Mouse (Mus musculus) megakaryocyte, embryonic 14.5 days (primary cell): ENCODE results near the gene Gm4553. TPM values are rescaled to one million over a fixed set of nuclear protein-coding genes. Genes with fewer than 3 reads are reported as not detected.
"Not testable (repeated sequence)": the region's sequence is repeated elsewhere in the genome, so short reads cannot be mapped to it uniquely, and the experiment has no call there.

Experiments
- H3K27me3 ChIP-seq: replicated peaks from 2 replicates; pipeline ENCODE3; 2012; ENCODE audit warnings: inconsistent platforms
- H3K36me3 ChIP-seq: replicated peaks from 2 replicates; pipeline ENCODE3; 2012; ENCODE audit warnings: low read length, inconsistent platforms, mixed read lengths
- H3K4me1 ChIP-seq: 2 replicates; pipeline ENCODE4 v1.6.1; 2012; ENCODE audit warnings: inconsistent platforms
- H3K4me3 ChIP-seq: replicated peaks from 2 replicates; pipeline ENCODE3; 2012; ENCODE audit warnings: moderate library complexity, mild to moderate bottlenecking, inconsistent platforms
- H3K9me3 ChIP-seq: 2 replicates; pipeline ENCODE4 v1.6.1; 2012; ENCODE audit warnings: inconsistent platforms
- FLI1 ChIP-seq: IDR thresholded peaks from 2 replicates; pipeline ENCODE4 v1.6.1; 2012; ENCODE audit warnings: low read length, inconsistent platforms, mixed read lengths
- GATA1 ChIP-seq: IDR thresholded peaks from 3 replicates; pipeline ENCODE4 v1.6.1; 2012; ENCODE audit warnings: mixed read lengths, low read length, inconsistent platforms, borderline replicate concordance
- polyA plus RNA-seq: library from polyadenylated mRNA; stranded (reverse); fragments of >175 nt; gene quantifications from 2 replicates; pipeline ENCODE4 v1.2.3, GENCODE M21; 2012; ENCODE audit warnings: low replicate concordance; ENCODE audit not compliant: insufficient read depth

Gm4553 gene
- polyA plus RNA-seq, result not detected in 2 replicates

DNA sequence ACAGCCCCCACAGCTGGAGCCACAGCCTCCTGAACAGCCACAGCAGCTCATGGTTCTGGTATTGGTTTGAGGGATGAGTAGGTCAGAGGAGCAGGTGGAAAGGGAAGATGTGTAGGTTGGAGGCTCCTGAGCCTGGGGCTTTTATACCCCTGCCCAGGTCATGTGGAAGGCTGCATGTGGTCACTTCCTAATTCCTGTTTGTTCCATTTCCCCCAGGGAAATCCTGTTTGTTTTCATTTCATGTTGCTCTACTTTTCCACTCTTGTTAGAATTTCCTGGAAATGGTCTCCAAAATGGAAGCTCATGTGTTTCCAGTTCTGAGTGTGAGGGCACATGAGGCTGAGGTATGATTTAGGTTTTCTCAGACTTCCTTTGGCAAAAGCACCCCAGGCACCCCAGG, at the start of gene Gm4553:
Gm4553 (minus strand) TSS at position 101 of the 400 bp plus-strand sequence.
- peaks cover 28% of the 10 kb centered on the region for H3K27me3 ChIP-seq

DNA sequence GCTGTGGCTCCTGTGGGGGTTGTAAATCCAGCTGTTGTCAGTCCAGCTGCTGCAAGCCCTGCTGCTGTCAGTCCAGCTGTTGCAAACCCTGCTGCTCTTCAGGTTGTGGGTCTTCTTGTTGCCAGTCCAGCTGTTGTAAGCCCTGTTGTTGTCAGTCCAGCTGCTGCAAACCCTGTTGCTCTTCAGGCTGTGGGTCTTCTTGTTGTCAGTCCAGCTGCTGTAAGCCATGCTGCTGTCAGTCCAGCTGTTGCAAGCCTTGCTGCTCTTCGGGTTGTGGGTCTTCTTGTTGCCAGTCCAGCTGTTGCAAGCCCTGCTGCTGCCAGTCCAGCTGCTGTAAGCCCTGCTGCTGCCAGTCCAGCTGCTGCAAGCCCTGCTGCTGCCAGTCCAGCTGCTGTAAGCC, 46.6 kb upstream of the Gm4553 start:
- not testable (repeated sequence) for H3K9me3 ChIP-seq, H3K36me3 ChIP-seq, H3K4me1 ChIP-seq, H3K4me3 ChIP-seq
- peaks cover 34% of the 10 kb centered on the region for H3K27me3 ChIP-seq

More for the DNA sequence above, at the start of gene Gm4553:
- H3K4me3 ChIP-seq, H3K36me3 ChIP-seq, H3K9me3 ChIP-seq, H3K4me1 ChIP-seq: not testable (repeated sequence)

DNA sequence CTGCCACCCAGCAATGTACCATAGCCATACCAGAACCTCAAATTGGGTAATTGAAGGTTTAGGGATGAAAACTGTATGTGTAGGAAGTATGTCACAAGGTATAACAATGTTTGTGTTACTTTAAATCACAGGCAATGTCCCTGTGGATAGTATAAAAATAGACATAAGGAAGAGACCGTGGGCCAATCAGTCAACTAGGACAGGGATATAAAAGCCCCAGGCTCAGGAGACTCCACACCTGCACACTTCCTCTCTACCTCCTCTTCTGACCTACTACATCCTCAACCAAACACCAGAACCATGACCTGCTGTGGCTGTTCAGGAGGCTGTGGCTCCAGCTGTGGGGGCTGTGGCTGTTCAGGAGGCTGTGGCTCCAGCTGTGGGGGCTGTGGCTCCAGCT, 46.0 kb upstream of the Gm4553 start, which contains the start of gene Gm7579:
Gm7579 (plus strand) TSS at position 301 of the 400 bp plus-strand sequence.
- TF ChIP-seq GATA1, result no peak
- TF ChIP-seq FLI1, result no peak
- Histone ChIP-seq H3K4me3 (no peak within 1 kb of the TSS), H3K9me3 (no peaks in the 10 kb centered on the region), H3K36me3 (no peaks in the 10 kb centered on the region), H3K27me3 (peaks cover 34% of the 10 kb centered on the region), H3K4me1 (no peaks in the 10 kb centered on the region)

DNA sequence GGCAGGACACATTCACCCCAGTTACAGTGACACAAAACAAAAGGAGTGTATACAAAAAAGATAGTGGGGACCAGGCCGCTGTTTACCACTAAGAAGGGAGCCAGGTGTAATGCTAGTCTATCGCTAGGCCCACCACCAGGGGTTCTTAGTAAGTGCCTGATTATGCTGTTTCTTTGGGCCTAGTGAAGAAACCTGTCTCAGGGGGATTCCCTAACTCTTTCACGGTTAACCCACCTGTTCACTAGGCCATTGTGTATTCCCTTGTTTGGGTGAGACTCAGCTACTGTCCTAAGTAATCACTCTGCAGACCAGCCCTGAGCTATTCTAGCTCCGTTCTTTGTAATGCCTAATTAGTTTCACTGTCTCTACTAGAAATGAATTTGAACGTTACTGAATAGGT, 41.4 kb upstream of the Gm4553 start:
- H3K4me1 ChIP-seq, H3K36me3 ChIP-seq, H3K9me3 ChIP-seq, H3K4me3 ChIP-seq: not testable (repeated sequence)
- peaks cover 38% of the 10 kb centered on the region for H3K27me3 ChIP-seq

DNA sequence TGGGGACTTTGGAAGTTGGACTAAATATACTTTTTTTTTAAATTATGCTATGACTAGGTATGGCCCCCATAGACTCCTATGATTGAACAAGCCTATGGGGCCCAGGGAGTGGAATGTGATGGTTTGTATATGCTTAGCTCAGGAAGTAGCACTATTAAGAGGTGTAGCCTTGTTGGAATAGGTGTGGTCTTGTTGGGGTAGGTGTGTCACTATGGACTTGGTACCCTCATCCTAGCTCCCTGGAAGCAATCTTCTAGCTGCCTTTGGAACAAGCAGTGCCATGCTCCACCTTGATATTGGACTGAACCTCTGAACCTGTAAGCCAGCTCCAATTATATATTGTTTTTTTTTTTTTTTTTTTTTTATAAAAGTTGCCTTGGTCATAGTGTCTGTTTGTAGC, 39.9 kb upstream of the Gm4553 start:
- TF ChIP-seq GATA1 (no peak), FLI1 (no peak)
- Histone ChIP-seq H3K9me3 (peaks cover 11% of the 10 kb centered on the region), H3K4me1 (no peaks in the 10 kb centered on the region), H3K36me3 (no peaks in the 10 kb centered on the region), H3K4me3 (no peak overlapping the region), H3K27me3 (peaks cover 39% of the 10 kb centered on the region)

DNA sequence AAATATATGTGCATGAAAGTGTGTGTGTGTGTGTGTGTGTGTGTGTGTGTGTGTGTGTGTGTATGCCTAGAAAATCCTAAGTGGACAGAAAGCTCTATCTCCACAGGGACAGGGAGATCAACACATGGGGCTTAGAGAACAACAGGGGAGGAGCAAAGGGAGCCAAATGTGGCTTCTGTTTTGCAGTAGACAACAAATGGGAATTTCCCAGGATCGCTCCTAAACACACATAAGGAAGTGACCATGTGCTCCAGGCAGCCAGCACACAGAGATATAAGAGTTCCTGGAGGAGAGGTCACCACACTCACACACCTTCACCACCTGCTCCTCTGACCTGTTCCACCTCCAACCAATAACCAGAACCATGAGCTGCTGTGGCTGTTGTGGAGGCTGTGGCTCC, 35.5 kb upstream of the Gm4553 start, which contains the start of gene Krtap5-3:
Krtap5-3 (plus strand) TSS at position 301 of the 400 bp plus-strand sequence.
- Histone ChIP-seq H3K27me3 (peaks cover 32% of the 10 kb centered on the region), H3K9me3 (peaks cover 20% of the 10 kb centered on the region), H3K4me1 (no peaks in the 10 kb centered on the region), H3K36me3 (no peaks in the 10 kb centered on the region), H3K4me3 (no peak within 1 kb of the TSS)
- TF ChIP-seq FLI1 (no peak), GATA1 (no peak)

DNA sequence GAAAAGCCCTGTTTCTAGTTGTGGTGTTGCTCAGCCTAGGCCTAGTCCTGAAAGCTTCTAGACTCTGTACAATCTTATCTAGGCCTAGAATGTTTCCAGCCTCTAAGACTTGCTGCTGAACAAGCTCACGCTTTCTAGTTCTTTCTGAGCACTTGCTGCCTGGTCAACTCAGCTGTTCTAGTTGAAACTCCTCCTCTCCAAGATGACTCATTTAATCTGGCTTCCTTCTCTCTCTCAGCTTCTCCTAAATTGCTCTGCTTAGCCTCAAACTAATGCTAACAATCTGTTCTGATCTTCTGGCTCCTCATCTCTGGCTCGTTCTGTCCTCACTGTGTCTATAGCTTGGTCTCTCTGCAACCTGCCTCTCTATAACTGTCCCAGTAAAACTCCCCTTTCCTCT, 33.2 kb upstream of the Gm4553 start:
- H3K27me3 ChIP-seq, result peaks cover 23% of the 10 kb centered on the region
- no peaks in the 10 kb centered on the region for H3K4me1 ChIP-seq
- no peak for TF ChIP-seq FLI1
- no peak for TF ChIP-seq GATA1
- H3K36me3 ChIP-seq, result no peaks in the 10 kb centered on the region
- H3K9me3 ChIP-seq, result peaks cover 32% of the 10 kb centered on the region
- H3K4me3 ChIP-seq, result no peak overlapping the region

DNA sequence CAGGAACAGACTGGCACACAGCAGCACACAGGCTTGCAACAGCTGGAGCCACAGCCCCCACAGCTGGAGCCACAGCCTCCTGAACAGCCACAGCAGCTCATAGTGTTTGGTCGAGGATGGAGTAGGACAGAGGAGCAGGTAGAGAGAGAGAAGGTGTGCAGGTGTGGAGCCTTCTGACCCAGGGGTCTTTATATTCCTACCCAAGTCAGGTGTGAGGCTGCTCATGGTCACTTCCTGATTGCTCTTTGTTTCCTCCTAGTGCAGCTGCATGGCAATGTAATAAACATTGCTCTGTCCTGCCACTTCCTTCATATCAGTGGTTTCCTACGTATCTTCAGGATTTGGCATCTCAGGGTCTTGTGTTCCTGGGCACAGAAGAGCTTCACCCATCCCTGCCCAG, 24.8 kb upstream of the Gm4553 start, which contains the start of gene Gm10153:
Gm10153 (minus strand) TSS at position 101 of the 400 bp plus-strand sequence.
- TF ChIP-seq GATA1, result no peak
- no peak for TF ChIP-seq FLI1
- peaks cover 25% of the 10 kb centered on the region for H3K27me3 ChIP-seq
- no peak within 1 kb of the TSS for H3K4me3 ChIP-seq

DNA sequence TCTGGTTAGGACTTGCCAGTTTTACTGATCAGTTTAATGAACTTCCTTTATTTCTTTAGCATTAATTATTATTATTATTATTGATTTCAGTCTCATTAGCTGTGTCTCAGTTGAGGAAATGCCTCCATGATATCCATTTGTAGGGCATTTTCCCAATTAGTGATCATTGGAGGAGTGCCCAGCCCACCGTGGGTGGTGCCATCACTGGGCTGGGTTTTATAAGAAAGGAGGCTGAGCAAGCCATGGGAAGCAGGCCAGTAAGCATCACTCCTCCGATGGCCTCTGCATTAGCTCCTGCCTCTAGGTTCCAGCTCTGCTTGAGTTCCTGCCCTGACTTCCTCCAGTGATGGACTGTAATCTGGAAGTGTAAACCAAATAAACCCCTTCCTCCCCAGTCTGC, 22.6 kb upstream of the Gm4553 start:
- H3K4me1 ChIP-seq, result no peaks in the 10 kb centered on the region
- H3K9me3 ChIP-seq, result no peaks in the 10 kb centered on the region
- TF ChIP-seq GATA1 (no peak), FLI1 (no peak)
- H3K36me3 ChIP-seq, result no peaks in the 10 kb centered on the region
- H3K4me3 ChIP-seq, result no peak overlapping the region
- peaks cover 29% of the 10 kb centered on the region for H3K27me3 ChIP-seq

More for the DNA sequence above, 24.8 kb upstream of the Gm4553 start, which contains the start of gene Gm10153:
- Histone ChIP-seq H3K36me3 (no peaks in the 10 kb centered on the region), H3K4me1 (no peaks in the 10 kb centered on the region), H3K9me3 (peaks cover 11% of the 10 kb centered on the region; the same call in 1 of the 2 replicates)

DNA sequence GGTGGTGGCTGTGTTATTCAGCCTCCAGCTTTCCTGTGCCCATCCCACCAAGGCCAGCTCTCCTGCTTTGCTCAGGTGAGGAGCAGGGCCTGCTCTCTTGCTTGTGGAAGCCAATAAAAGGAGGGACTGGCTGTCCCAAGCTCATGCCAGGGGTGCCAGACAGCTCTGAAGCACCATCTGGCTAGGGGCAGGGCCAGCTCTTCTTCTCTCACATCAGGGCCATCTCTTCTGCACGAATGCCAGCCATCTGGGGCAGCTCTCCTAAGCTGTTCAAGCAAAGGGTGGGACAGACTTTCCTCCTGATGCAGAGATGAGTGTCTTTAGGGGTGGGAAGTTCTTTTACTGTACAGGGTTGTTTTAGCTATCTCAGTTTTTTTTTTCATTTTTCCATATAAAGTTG, 15.5 kb upstream of the Gm4553 start:
- Histone ChIP-seq H3K4me1 (no peaks in the 10 kb centered on the region), H3K36me3 (no peaks in the 10 kb centered on the region), H3K27me3 (peaks cover 17% of the 10 kb centered on the region), H3K9me3 (peaks cover 9% of the 10 kb centered on the region), H3K4me3 (no peak overlapping the region)
- TF ChIP-seq GATA1 (no peak), FLI1 (no peak)

DNA sequence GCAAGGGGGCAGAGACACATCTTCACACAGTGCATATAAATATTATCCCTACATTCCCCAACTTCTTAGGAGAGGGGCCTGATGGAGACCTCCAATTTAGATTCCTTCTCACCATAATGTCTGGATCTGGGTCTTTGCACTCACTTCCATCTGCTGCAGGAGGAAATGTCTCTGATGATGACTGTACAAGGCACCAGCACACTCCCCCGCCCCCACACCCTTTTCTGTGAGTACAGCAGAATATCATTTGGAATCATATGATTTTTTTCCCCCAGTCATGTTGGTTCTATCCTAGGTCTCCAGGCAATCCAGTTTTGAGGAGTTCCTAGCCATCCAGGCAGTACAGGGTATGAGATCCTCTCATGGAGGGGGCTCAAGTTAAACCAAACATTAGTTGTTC, 13.1 kb upstream of the Gm4553 start:
- TF ChIP-seq GATA1, result no peak
- no peak for TF ChIP-seq FLI1
- Histone ChIP-seq H3K4me1 (no peaks in the 10 kb centered on the region), H3K36me3 (no peaks in the 10 kb centered on the region), H3K9me3 (peaks cover 13% of the 10 kb centered on the region), H3K4me3 (no peak overlapping the region), H3K27me3 (peaks cover 14% of the 10 kb centered on the region)

DNA sequence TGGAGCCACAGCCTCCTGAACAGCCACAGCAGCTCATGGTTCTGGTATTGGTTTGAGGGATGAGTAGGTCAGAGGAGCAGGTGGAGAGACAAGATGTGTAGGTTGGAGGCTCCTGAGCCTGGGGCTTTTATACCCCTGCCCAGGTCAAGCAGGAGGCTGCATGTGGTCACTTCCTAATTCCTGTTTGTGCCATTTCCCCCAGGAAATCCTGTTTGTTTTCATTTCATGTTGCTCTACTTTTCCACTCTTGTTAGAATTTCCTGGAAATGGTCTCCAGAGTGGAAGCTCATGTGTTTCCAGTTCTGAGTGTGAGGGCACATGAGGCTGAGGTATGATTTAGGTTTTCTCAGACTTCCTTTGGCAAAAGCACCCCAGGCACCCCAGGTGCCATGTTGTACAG, 10.4 kb upstream of the Gm4553 start, which contains the start of gene Krtap5-2:
Krtap5-2 (minus strand) TSS at position 101 of the 400 bp plus-strand sequence.
- Histone ChIP-seq H3K27me3 (peaks cover 29% of the 10 kb centered on the region), H3K9me3 (peaks cover 13% of the 10 kb centered on the region)
- H3K4me1 ChIP-seq, H3K36me3 ChIP-seq, H3K4me3 ChIP-seq: not testable (repeated sequence)
